Mouse (Mus musculus): ENCODE data around the gene Uqcrh. TPM values are rescaled to one million over a fixed set of nuclear protein-coding genes. Genes with fewer than 3 reads are reported as not detected.
A peak's percentile ranks its signal among the peaks of the same experiment; 100 is the strongest.

Uqcrh gene
- 499 and 535 TPM in 2 replicates for polyA plus RNA-seq (2015; fragmentation: Nextera tagmentation; extraction: Ambion mirVana)

DNA sequence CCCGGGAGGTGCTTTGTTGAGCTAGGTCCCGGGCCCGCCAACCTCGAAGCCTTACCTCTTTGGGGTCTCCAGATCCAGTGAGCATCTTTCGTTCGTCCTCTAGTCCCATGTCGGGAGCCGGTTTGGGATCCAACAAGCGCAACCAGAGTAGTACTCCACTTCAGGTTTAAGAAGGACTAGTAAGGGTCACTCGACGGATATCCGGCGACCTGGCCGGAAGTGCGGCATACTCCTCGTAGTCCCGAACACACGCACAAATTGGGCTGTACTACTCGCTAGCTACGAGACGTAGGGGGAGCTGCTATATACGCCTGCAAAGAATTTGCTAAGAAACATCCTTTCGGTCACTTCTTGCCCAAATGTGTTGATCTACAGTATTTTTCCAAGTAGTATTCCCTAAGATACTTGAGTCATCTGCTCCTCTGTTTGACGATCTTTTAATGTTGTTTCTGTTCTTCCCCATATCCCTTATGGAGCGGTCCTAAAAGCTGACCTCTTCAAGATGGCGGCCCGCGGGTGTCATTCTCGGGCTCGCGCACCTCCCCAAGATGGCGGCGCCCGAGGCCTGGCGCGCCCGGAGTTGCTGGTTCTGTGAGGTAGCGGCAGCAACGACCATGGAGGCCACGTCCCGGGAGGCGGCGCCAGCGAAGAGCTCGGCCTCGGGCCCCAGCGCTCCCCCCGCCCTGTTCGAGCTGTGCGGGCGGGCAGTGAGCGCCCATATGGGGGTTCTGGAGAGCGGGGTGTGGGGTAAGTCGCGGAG, at the start of gene Uqcrh, which contains the start of gene Lrrc41:
Uqcrh (minus strand) TSS at position 211 of the 760 bp plus-strand sequence.
Lrrc41 (plus strand) TSS at position 409 of the 760 bp plus-strand sequence.
- no peaks in the 10 kb centered on the region for H3K9me3 ChIP-seq (replicated peaks)

DNA sequence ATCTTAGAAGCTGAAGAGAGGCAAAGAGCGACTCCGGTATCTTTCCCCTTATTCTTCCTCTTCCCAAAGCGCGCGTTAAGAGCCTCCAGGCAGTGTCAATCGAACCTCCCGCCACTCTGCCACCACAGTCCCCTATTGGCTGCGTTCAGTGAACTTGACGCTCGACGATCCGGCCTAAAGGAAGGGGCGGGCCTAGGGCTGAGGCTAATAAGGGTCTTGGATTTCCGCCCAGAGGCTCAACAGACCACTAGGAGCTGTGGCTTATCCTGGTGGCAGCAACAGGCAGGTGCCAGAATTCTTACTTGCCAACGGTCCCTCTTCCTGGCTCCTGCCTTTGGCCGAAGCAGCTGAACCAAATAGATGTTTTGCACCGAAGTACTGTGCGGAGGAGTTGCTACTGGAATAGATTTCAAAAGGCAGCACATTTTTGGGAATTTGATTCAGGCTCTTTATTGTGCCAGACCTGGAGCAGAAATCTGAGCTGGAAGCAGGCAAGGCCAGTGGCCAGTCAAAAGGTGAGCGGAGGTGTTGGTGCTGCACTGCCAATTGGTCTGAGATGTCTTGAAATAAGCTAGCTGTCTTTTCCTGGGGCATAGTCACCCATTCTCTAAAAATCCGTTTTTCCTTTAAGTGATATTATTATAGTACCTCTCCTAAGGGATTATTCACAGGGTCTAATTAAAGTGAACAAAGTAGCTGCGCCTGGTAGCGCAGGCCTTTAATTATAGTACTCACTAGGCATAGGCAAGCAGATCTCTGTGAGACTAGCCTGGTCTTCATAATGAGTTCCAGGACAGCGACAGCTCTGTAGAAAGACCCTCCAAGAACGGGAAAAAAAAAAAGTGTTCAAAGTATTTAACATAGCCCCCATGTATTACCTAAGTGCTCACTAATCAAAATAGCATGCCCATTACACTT, 49.0 kb upstream of the Uqcrh start, which contains the start of the genes Rad54l and Pomgnt1:
Rad54l (minus strand) TSS at position 89 of the 918 bp plus-strand sequence.
Pomgnt1 (plus strand) TSS at position 239 of the 918 bp plus-strand sequence.
- H3K4me2 ChIP-seq = peak within 1 kb of the TSS; percentile 66
- peak; percentile 97 for ATAC-seq (ENCODE audit: low FRiP score)
- peak within 1 kb of the TSS; percentile 63 for H3K4me3 ChIP-seq (replicated peaks)
- no peaks in the 10 kb centered on the region for H3K9me3 ChIP-seq (replicated peaks)
- peaks cover 19% of the 10 kb centered on the region for H3K4me1 ChIP-seq
- H3K9ac ChIP-seq (replicated peaks) = peak within 1 kb of the TSS; percentile 66
- H3K27ac ChIP-seq (replicated peaks) = peak within 1 kb of the TSS; percentile 62
- H3K27me3 ChIP-seq (replicated peaks) = no peaks in the 10 kb centered on the region
- 4% methylated on average over 24 of the region's 24 CpGs for WGBS
- H3K36me3 ChIP-seq = no peaks in the 10 kb centered on the region

More for the DNA sequence above, at the start of gene Uqcrh, which contains the start of gene Lrrc41:
- under 1% methylated on average over 55 of the region's 55 CpGs for WGBS
- Histone ChIP-seq H3K9ac (replicated peaks) (peak within 1 kb of the TSS; percentile 97), H3K36me3 (peaks cover 5% of the 10 kb centered on the region), H3K4me3 (replicated peaks) (peak within 1 kb of the TSS; percentile 98), H3K4me1 (peaks cover 35% of the 10 kb centered on the region), H3K27me3 (replicated peaks) (no peaks in the 10 kb centered on the region), H3K27ac (replicated peaks) (peak within 1 kb of the TSS; percentile 95), H3K4me2 (peak within 1 kb of the TSS; percentile 89)
- peak; percentile 95 for ATAC-seq (ENCODE audit: low FRiP score)

DNA sequence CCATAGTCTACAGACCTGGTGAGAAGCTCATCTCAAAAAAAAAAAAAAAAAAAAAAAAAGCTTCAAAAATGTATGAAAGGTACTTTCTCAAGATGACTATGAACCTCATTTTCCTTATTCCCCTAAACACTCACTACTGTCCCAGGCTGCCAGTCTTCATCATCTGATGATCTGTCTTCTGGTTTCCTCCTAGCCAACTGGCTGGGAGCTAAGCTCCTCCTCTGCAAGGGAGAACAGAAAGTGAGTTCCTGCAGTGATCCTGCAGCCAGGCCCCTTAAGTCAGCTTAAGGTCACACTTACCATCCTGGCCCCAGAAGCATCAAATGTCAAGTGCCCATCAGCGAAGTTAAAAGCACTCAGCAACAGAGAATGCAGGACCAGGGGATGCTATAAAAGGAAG, 47.9 kb upstream of the Uqcrh start:
- H3K9ac ChIP-seq (replicated peaks) = no peak overlapping the region
- no peak for ATAC-seq (ENCODE audit: low FRiP score)

DNA sequence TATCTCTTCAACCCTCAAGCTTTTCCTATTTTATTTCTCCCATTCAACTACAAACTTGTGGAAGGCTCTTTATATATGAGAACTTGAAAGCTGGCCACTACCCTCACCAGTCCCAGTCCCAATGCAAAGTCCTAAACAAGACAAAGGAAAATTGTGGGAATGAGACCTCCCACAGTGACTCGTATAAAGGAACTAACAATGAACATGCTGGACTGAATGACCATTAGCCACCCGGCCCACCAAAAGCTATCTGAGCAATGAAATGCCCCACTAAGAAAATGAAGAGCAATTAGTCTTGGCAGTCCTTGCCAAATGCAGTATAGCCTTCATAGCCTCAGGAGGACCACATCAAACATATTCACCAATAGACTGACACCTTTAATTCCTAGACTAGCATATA, 36.6 kb upstream of the Uqcrh start:
- Histone ChIP-seq H3K4me3 (replicated peaks) (no peak overlapping the region), H3K9me3 (replicated peaks) (no peaks in the 10 kb centered on the region), H3K9ac (replicated peaks) (no peak overlapping the region), H3K27me3 (replicated peaks) (no peaks in the 10 kb centered on the region), H3K27ac (replicated peaks) (no peak overlapping the region), H3K36me3 (no peaks in the 10 kb centered on the region), H3K4me2 (no peak overlapping the region), H3K4me1 (no peaks in the 10 kb centered on the region)
- no peak for ATAC-seq (ENCODE audit: low FRiP score)
- WGBS = 38% methylated on average over 2 of the region's 2 CpGs

More for the DNA sequence above, 47.9 kb upstream of the Uqcrh start:
- Histone ChIP-seq H3K4me3 (replicated peaks) (peak overlapping the region; percentile 63), H3K4me1 (peaks cover 19% of the 10 kb centered on the region), H3K36me3 (no peaks in the 10 kb centered on the region), H3K9me3 (replicated peaks) (no peaks in the 10 kb centered on the region), H3K27ac (replicated peaks) (no peak overlapping the region), H3K27me3 (replicated peaks) (no peaks in the 10 kb centered on the region), H3K4me2 (peak overlapping the region; percentile 66)
- WGBS = 6% methylated on average over 1 of the region's 1 CpGs

DNA sequence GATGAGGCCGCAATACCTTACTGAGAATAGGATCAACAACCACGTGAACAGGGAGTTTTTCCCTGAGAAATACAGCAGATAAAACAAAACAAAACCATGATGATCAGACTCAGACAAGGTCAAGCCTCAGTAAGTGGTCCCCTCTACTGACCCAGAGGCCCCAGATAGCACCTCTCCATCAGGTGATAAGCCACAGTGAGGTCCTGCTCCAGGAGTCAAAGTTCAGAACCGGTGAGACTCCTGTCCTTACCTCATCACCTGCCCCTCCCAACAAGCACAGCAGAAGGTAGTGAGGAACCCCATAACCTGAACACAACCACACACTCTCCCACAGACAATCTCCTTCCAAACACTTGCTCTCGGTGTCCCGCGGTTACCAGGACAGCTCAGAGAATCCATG, 35.8 kb upstream of the Uqcrh start:
- H3K4me2 ChIP-seq = no peak overlapping the region
- ATAC-seq (ENCODE audit: low FRiP score) = no peak
- H3K9ac ChIP-seq (replicated peaks) = no peak overlapping the region
- H3K4me1 ChIP-seq = no peaks in the 10 kb centered on the region
- no peaks in the 10 kb centered on the region for H3K9me3 ChIP-seq (replicated peaks)
- H3K4me3 ChIP-seq (replicated peaks) = no peak overlapping the region
- H3K27me3 ChIP-seq (replicated peaks) = no peaks in the 10 kb centered on the region
- 97% methylated on average over 6 of the region's 6 CpGs for WGBS
- H3K36me3 ChIP-seq = no peaks in the 10 kb centered on the region
- no peak overlapping the region for H3K27ac ChIP-seq (replicated peaks)

DNA sequence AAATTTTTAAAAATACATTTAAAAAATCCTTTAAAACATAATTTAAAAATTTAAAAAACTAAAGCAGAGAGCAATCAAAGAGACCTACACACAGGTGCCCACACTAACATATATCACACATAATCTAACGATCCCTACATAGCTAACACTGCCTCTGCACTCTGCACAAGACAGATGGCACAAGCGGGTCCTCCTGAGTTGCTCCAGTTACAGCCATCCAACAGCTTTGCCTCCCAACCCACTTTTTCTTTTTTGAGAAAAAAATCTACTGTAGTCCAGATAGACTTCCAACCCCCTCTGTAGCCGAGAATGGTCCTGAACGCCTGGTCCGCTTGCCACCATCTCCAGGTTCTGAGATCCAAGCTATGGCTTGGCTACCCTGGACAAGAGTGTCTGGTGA, 30.4 kb upstream of the Uqcrh start:
- no peaks in the 10 kb centered on the region for H3K4me1 ChIP-seq
- no peak for ATAC-seq (ENCODE audit: low FRiP score)
- WGBS = 97% methylated on average over 5 of the region's 5 CpGs

DNA sequence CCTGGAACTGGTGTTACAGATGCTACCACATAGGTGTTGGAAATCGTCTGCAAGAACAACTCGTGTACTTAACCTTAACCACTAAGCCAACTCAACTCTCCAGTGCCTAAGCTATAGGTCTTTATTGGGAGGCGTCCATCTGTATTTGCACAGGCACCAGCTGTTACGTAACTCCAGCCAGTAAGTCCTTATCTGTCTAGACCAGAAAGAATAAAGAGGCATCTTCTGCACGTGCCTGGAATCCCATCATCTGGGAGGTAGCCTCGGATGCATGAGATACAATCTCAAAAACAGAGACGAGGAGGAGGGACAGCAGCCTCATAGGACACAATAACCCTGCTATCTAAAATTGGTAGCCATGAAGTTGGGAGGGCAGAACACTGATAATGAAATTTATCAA, 26.1 kb upstream of the Uqcrh start:
- H3K36me3 ChIP-seq = peaks cover 48% of the 10 kb centered on the region
- WGBS = 89% methylated on average over 7 of the region's 7 CpGs

More for the DNA sequence above, 30.4 kb upstream of the Uqcrh start:
- Histone ChIP-seq H3K4me3 (replicated peaks) (no peak overlapping the region), H3K27me3 (replicated peaks) (no peaks in the 10 kb centered on the region), H3K9me3 (replicated peaks) (no peaks in the 10 kb centered on the region), H3K36me3 (peaks cover 6% of the 10 kb centered on the region), H3K27ac (replicated peaks) (no peak overlapping the region), H3K4me2 (no peak overlapping the region), H3K9ac (replicated peaks) (no peak overlapping the region)

DNA sequence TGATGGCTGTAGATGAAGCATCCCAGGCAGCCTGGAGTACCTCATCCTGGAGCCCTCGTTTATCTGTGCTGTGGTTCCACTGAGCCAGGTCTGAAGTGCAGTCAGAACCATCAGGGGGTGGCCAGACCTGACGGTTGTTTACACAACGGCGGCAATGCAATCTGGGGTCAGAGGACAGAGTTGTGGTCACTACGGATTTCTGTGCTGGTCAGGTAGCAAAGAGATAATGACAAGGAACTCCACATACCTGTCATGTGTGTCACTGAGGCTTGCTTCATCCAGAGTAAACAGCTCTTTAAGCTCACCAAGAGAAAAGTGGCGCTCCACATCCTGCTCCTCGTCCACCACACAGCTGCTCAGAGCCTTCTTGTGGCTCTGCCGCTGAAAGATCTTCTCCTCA, 22.3 kb upstream of the Uqcrh start:
- WGBS = 89% methylated on average over 8 of the region's 8 CpGs
- no peaks in the 10 kb centered on the region for H3K27me3 ChIP-seq (replicated peaks)
- no peak overlapping the region for H3K27ac ChIP-seq (replicated peaks)
- ATAC-seq (ENCODE audit: low FRiP score) = no peak
- H3K4me2 ChIP-seq = no peak overlapping the region
- no peak overlapping the region for H3K9ac ChIP-seq (replicated peaks)
- H3K36me3 ChIP-seq = peaks cover 82% of the 10 kb centered on the region
- no peaks in the 10 kb centered on the region for H3K4me1 ChIP-seq
- no peaks in the 10 kb centered on the region for H3K9me3 ChIP-seq (replicated peaks)
- no peak overlapping the region for H3K4me3 ChIP-seq (replicated peaks)

More for the DNA sequence above, 26.1 kb upstream of the Uqcrh start:
- H3K9me3 ChIP-seq (replicated peaks) = no peaks in the 10 kb centered on the region
- no peak overlapping the region for H3K4me2 ChIP-seq
- no peak for ATAC-seq (ENCODE audit: low FRiP score)
- H3K27me3 ChIP-seq (replicated peaks) = no peaks in the 10 kb centered on the region
- no peaks in the 10 kb centered on the region for H3K4me1 ChIP-seq
- H3K9ac ChIP-seq (replicated peaks) = no peak overlapping the region
- no peak overlapping the region for H3K4me3 ChIP-seq (replicated peaks)
- no peak overlapping the region for H3K27ac ChIP-seq (replicated peaks)

DNA sequence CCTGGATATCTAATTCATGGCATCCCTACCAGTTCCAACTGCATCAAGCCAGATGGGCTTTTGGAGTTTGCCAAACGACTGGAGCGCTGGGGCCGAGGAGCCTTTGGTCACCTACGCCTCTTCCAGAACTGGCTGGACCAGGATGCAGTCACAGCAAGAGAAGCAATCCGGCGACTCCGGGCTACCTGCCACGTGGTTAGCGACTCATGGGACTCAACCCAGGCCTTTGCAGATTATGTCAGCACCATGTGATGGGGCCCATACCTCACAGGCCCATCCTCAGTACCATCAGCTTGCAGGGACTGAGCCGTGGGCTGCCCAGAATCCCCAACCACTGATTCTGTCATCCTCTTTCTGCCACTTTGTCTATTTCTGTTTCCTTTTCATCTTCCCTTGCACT, 21.4 kb upstream of the Uqcrh start:
- no peak for ATAC-seq (ENCODE audit: low FRiP score)

DNA sequence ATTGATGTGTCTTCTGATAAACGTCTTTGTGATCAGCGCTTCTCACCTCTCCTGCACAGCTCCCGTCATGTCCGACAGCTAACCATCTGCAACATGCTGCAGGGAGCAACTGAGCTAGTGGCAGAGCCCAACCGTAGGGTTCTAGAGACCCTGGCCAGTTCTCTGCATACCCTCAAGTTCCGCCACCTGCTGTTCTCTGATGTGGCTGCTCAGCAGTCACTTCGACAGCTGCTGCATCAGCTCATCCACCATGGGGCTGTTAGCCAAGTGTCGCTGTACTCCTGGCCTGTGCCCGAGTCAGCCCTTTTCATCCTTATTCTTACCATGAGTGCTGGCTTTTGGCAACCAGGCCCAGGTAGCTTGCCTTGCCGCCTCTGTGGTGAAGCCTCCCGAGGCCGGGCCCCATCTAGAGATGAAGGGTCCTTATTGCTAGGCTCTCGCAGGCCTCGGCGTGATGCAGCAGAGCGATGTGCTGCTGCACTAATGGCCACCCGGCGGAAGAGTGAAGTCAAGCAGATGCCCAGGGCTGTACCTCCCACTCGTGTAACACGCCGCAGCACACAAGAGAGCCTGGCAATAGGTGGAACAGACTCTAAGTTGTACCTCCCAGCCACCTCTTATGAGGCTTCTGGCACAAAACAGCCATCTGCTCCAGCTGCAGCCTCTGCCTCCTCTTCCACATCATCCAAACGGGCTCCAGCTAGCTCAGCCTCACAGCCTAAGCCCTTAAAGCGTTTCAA, 13.8 kb upstream of the Uqcrh start:
- no peaks in the 10 kb centered on the region for H3K27me3 ChIP-seq (replicated peaks)
- H3K4me2 ChIP-seq = no peak overlapping the region
- H3K9me3 ChIP-seq (replicated peaks) = no peaks in the 10 kb centered on the region
- peaks cover 86% of the 10 kb centered on the region for H3K36me3 ChIP-seq
- H3K27ac ChIP-seq (replicated peaks) = no peak overlapping the region
- WGBS = 92% methylated on average over 23 of the region's 23 CpGs
- H3K4me1 ChIP-seq = no peaks in the 10 kb centered on the region
- no peak overlapping the region for H3K4me3 ChIP-seq (replicated peaks)
- no peak overlapping the region for H3K9ac ChIP-seq (replicated peaks)
- ATAC-seq (ENCODE audit: low FRiP score) = no peak

More for the DNA sequence above, 21.4 kb upstream of the Uqcrh start:
- Histone ChIP-seq H3K36me3 (peaks cover 90% of the 10 kb centered on the region), H3K27me3 (replicated peaks) (no peaks in the 10 kb centered on the region), H3K9me3 (replicated peaks) (no peaks in the 10 kb centered on the region), H3K4me3 (replicated peaks) (no peak overlapping the region), H3K4me1 (no peaks in the 10 kb centered on the region), H3K27ac (replicated peaks) (no peak overlapping the region), H3K9ac (replicated peaks) (no peak overlapping the region), H3K4me2 (no peak overlapping the region)
- WGBS = 92% methylated on average over 10 of the region's 10 CpGs
